Mouse (Mus musculus) CH12.LX (cell line): Measurements from ENCODE around the gene Mrps23.

ENCODE experiments used
- CTCF ChIP-seq, 2 experiments: IDR thresholded peaks in 1 of 2; conservative IDR thresholded peaks in 1 of 2; 2 replicates each; pipeline ENCODE4 v1.5.1; 2011 to 2012; ENCODE audit warnings: low read depth in 2 of 2, low read length in 2 of 2, improper control_type of control experiment in 1 of 2, inconsistent platforms in 1 of 2, mild to moderate bottlenecking in 1 of 2, moderate library complexity in 1 of 2
- EP300 ChIP-seq: IDR thresholded peaks from 2 replicates; pipeline ENCODE4 v1.6.1; 2011; ENCODE audit warnings: low read length, improper control_type of control experiment
- KAT2A ChIP-seq: IDR thresholded peaks from 2 replicates; pipeline ENCODE4 v1.6.1; 2012; ENCODE audit warnings: low read length, improper control_type of control experiment, inconsistent platforms; ENCODE audit not compliant: insufficient replicate concordance
- MAFK ChIP-seq: IDR thresholded peaks from 2 replicates; pipeline ENCODE4 v1.6.1; 2011; ENCODE audit warnings: low read length, improper control_type of control experiment; ENCODE audit not compliant: insufficient replicate concordance
- MAX ChIP-seq: IDR thresholded peaks from 2 replicates; pipeline ENCODE4 v1.6.1; 2011; ENCODE audit warnings: low read length, improper control_type of control experiment
- POLR2A ChIP-seq: IDR thresholded peaks from 2 replicates; pipeline ENCODE4 v1.6.1; 2011; ENCODE audit warnings: low read depth, mild to moderate bottlenecking, improper control_type of control experiment, low read length

GRCm38 (mm10) chr11:88251972-88252766 lies 48.0 kb downstream of the Mrps23 start:
- TF ChIP-seq EP300 (no peak), MAFK (0 out of 2 replicates have a peak, but pooled peaks have one; percentile 21), KAT2A (no peak), POLR2A (no peak; the same call in 1 of the 2 replicates), CTCF (conservative IDR thresholded peaks at IDR 0.05 in 1 of 2, IDR thresholded peaks at IDR 0.05 in 1 of 2; ENCODE audit: low read depth in 2 of 2, low read length in 2 of 2) (peak; percentile 86 to 98), MAX (no peak; the same call in 1 of the 2 replicates)
